ENCODE assay signal across 13 mouse cellular contexts in genomic region chr6:94139952-94140414, GRCm38 (mm10).
A peak's percentile ranks its signal among the peaks of the same experiment; 100 is the strongest.
DNase-seq lines count a peak whose midpoint lies in the region; ATAC-seq lines count a peak whose summit lies in the region.
"Had no signal": no experiment of that assay in that cellular context is flagged by ENCODE, and none has a peak within 500 bp of the region (broad histone marks: within the 10 kb centered on the region; RNA-seq: fewer than 3 reads in every experiment).

No protein-coding gene starts in this region.

- H3K27ac ChIP-seq in kidney, embryonic 15.5 days, result no peak overlapping the region
- H3K27ac ChIP-seq: embryonic facial prominence, embryonic 13.5 days; hindbrain, embryonic 15.5 days; lung, embryonic 15.5 days had no signal

- no peak overlapping the region for H3K4me3 ChIP-seq in kidney, embryonic 15.5 days (replicated peaks)
- H3K4me3 ChIP-seq: embryonic facial prominence, embryonic 13.5 days; hindbrain, embryonic 15.5 days; lung, embryonic 15.5 days had no signal

- peaks cover 24% of the 10 kb centered on the region for H3K4me1 ChIP-seq in kidney, embryonic 15.5 days
- H3K4me1 ChIP-seq: hindbrain, embryonic 15.5 days had no signal

- H3K27me3 ChIP-seq in kidney, embryonic 15.5 days, result no peaks in the 10 kb centered on the region
- H3K27me3 ChIP-seq: CH12.LX; embryonic facial prominence, embryonic 13.5 days; hindbrain, embryonic 15.5 days; lung, embryonic 15.5 days had no signal

- H3K4me2 ChIP-seq in kidney, embryonic 15.5 days, result no peak overlapping the region
- H3K4me2 ChIP-seq: embryonic facial prominence, embryonic 13.5 days; hindbrain, embryonic 15.5 days; lung, embryonic 15.5 days had no signal

- WGBS in kidney, embryonic 15.5 days, result 78% methylated on average over 3 of the region's 3 CpGs

- no peak overlapping the region for H3K9ac ChIP-seq in kidney, embryonic 15.5 days
- H3K9ac ChIP-seq: embryonic facial prominence, embryonic 13.5 days; hindbrain, embryonic 15.5 days; lung, embryonic 15.5 days had no signal

- DNase-seq in embryo, embryonic 10 days (ENCODE audit: low spot score), result peak; percentile 42
- no peak for DNase-seq in embryo, embryonic 10.5 days (ENCODE audit: low spot score)
- peak; percentile 32 for DNase-seq in kidney, postnatal 14 days
- DNase-seq in 3T3-L1 (ENCODE audit: low read depth, low spot score), result peak; percentile 86
- peak; percentile 72 for DNase-seq in adipocyte (ENCODE audit: low spot score)
- DNase-seq in embryo, embryonic 9.5 days (ENCODE audit: extremely low spot score), result no peak
- no peak for DNase-seq in frontal cortex, postnatal 10 days (ENCODE audit: low spot score in 2 of 2)
- DNase-seq: right cerebral cortex, postnatal 14 days had no signal

- no peaks in the 10 kb centered on the region for H3K9me3 ChIP-seq in kidney, embryonic 15.5 days (replicated peaks)
- H3K9me3 ChIP-seq: embryonic facial prominence, embryonic 13.5 days; hindbrain, embryonic 15.5 days; lung, embryonic 15.5 days had no signal

- no peak for ATAC-seq in kidney, embryonic 15.5 days (replicated peaks; ENCODE audit: low FRiP score)

- H3K36me3 ChIP-seq in kidney, embryonic 15.5 days, result no peaks in the 10 kb centered on the region
- H3K36me3 ChIP-seq: embryonic facial prominence, embryonic 13.5 days; hindbrain, embryonic 15.5 days; lung, embryonic 15.5 days had no signal

Comparison
In these comparisons a context has a peak if more than half of its experiments do, and no peak if none do; other contexts are left out.
1. DNase-seq: peak in embryo, embryonic 10 days (single experiment), kidney, postnatal 14 days (single experiment), 3T3-L1 (single experiment) and adipocyte (single experiment); none in embryo, embryonic 10.5 days (single experiment), embryo, embryonic 9.5 days (single experiment) and frontal cortex, postnatal 10 days (0 of 2).